Mouse (Mus musculus): Measurements from ENCODE around the gene Iqcf6.

DNA sequence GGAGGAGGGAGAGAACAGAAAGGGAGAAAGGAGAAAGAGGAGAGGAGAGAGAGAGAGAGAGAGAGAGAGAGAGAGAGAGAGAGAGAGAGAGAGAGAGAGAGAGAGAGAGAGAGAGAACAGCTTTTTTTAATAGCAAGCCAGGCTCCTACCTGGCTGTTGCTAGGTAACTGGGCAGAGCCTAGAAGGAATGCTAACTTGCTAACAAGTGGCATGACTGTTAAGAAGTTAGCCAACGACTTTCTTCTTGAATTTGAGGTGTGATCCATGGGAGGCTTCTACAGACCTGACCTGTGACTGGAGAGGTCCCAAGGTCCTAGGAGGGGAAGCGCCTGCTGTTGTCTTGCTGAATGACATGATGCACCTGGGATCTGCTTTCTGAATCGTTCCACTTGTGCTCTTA lies 11.8 kb upstream of the Iqcf6 start:
- TF ChIP-seq GATA1 (IDR thresholded peaks at IDR 0.05; ENCODE audit: borderline replicate concordance, low read length) = no peak
- no peak for TF ChIP-seq FLI1 (IDR thresholded peaks at IDR 0.05; ENCODE audit: low read length)
